Mouse (Mus musculus): ENCODE measurements around the gene Vmn2r50.
"Not testable (repeated sequence)": the region's sequence is repeated elsewhere in the genome, so short reads cannot be mapped to it uniquely, and the experiment has no call there.

Gene Vmn2r50

DNA sequence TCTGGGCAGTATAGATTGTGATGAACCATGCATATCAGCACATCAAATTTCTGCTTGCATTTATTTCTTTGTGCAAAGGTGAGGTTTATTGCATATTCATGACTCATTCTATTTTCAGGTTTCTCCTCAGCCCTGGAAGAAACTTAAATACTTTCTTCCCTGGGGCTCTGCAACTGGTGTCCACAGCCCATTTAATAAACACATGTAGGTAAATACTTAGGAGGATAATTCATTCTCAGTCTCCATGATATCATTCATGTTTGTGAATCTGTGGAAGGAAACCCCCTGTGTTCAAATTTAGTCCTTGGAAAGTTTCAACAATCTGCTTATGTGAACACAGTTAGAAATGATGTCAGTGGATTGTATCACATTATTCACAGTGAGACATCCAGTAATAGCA is at the start of gene Vmn2r50:
Gene Vmn2r50, minus strand, starts transcription at position 101 of the 400 bp plus-strand sequence.
- not testable (repeated sequence) for DNase-seq

DNA sequence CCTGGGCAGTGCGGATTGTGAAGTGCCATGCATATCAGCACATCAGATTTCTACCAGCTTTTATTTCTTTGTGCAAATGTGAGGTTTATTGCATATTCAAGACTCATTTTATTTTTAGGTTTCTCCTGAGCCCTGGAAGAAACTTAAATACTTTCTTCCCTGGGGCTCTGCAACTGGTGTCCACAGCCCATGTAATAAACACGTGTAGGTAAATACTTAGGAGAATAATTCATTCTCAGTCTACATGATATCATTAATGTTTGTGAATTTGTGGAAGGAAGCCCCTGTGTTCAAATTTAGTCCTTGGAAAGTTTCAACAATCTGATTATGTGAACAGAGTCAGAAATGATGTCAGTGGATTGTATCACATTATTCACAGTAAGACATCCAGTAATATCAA is 60.9 kb downstream of the Vmn2r50 start, which contains the start of gene Vmn2r49:
Gene Vmn2r49, minus strand, starts transcription at position 101 of the 400 bp plus-strand sequence.
- DNase-seq: not testable (repeated sequence)

All from kidney, adult 8-10 months (tissue).